In genomic region chr5:146360386-146360785, GRCm38 (mm10) we compare ENCODE assay signal across 9 mouse cellular contexts. TPM values are rescaled to one million over a fixed set of nuclear protein-coding genes. Genes with fewer than 3 reads are reported as not detected.
DNase-seq lines count a peak whose midpoint lies in the region; TF ChIP-seq lines count a peak whose summit lies in the region.
"Had no signal": no experiment of that assay in that cellular context is flagged by ENCODE, and none has a peak within 500 bp of the region (broad histone marks: within the 10 kb centered on the region; RNA-seq: fewer than 3 reads in every experiment).

No protein-coding gene starts in this region.

- peak; percentile 8 for DNase-seq in lung, adult 2 months
- DNase-seq in lung, postnatal 25 days (ENCODE audit: low spot score), result no peak
- peak; percentile 65 for DNase-seq in ZHBTc4 (ENCODE audit: low read depth, low spot score)
- DNase-seq in embryo, embryonic 11.5 days (ENCODE audit: low read depth, low spot score), result peak; percentile 23
- DNase-seq in mesoderm, embryonic 11.5 days (ENCODE audit: low read depth, low spot score), result peak; percentile 64
- no peak for DNase-seq in frontal cortex, postnatal 25 days (ENCODE audit: low spot score in 2 of 2)
- DNase-seq in cerebellum, adult 11-12 months, result no peak
- no peak for DNase-seq in natural killer cell, adult 2 months (ENCODE audit: low spot score in 2 of 2)
- DNase-seq: gastrocnemius, postnatal 10 days had no signal

- no peak for TF ChIP-seq CTCF in lung, adult 2 months (IDR thresholded peaks at IDR 0.05; ENCODE audit: insufficient read depth, low read length)

- H3K4me3 ChIP-seq in lung, adult 2 months (replicated peaks; ENCODE audit: extremely low read depth, low read depth, low read length), result no peak overlapping the region

- no peaks in the 10 kb centered on the region for H3K4me1 ChIP-seq in lung, adult 2 months (ENCODE audit: control insufficient read depth, insufficient read depth, low read length)

- WGBS in lung, adult 2 months, result 26% methylated on average over 10 of the region's 10 CpGs

- TF ChIP-seq POLR2A in lung, adult 2 months (IDR thresholded peaks at IDR 0.05; ENCODE audit: borderline replicate concordance, extremely low read depth, low read depth, low read length), result no peak

RNA-seq across cellular contexts. Expression of gene Wasf3, which starts 24.4 kb away (rescaled TPM):
- 8.7 and 9.2 TPM in 2 replicates for polyA plus RNA-seq in lung, adult 2 months (2012; rRNA removed)

Comparison
In these comparisons a context has a peak if more than half of its experiments do, and no peak if none do; other contexts are left out.
1. DNase-seq: peak in lung, adult 2 months (single experiment), ZHBTc4 (single experiment), embryo, embryonic 11.5 days (single experiment) and mesoderm, embryonic 11.5 days (single experiment); none in lung, postnatal 25 days (single experiment), frontal cortex, postnatal 25 days (0 of 2), cerebellum, adult 11-12 months (single experiment) and natural killer cell, adult 2 months (0 of 2).